Mouse (Mus musculus) frontal cortex, adult 2 months (tissue): Measurements from ENCODE around the gene Il1f9. TPM values are rescaled to one million over a fixed set of nuclear protein-coding genes. Genes with fewer than 3 reads are reported as not detected.
"Not testable (repeated sequence)": the region's sequence is repeated elsewhere in the genome, so short reads cannot be mapped to it uniquely, and the experiment has no call there.

Experiments
- DNase-seq, 2 experiments: peaks; one replicate each; pipeline ENCODE4 v3.0.0; 2022; ENCODE audit warnings: low spot score in 1 of 2; ENCODE audit errors: extremely low spot score in 1 of 2
- polyA plus RNA-seq: library from polyadenylated mRNA; depleted of rRNA; stranded (reverse); fragments of >200 nt; gene quantifications from 2 replicates; pipeline ENCODE4 v1.2.3, GENCODE M21; 2012; rRNA removed

The Il1f9 gene
- polyA plus RNA-seq: 0.06 TPM in 1 of 2 replicates, not detected in the other

DNA sequence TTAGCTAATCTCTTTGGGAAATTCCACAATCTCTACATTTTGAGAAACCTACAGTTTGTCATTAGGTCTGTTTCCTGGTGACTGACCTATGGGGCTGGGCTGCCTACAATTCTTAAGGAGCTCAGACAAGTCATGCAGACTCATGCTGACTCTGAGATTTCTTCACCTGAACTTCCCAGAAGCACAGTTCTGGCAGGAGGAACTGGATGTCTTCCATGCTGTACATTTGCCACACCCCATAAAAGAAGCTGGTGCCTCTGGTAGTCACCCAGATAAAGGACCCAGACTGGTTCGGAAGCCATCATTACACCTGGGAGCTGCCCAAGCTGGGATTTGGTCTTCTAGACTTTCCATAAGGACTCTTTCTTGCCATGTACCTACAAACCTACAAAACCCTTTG lies at the start of gene Il1f9:
TSS of gene Il1f9 (plus strand) at position 301 of the 400 bp plus-strand sequence.
- no peak for DNase-seq

DNA sequence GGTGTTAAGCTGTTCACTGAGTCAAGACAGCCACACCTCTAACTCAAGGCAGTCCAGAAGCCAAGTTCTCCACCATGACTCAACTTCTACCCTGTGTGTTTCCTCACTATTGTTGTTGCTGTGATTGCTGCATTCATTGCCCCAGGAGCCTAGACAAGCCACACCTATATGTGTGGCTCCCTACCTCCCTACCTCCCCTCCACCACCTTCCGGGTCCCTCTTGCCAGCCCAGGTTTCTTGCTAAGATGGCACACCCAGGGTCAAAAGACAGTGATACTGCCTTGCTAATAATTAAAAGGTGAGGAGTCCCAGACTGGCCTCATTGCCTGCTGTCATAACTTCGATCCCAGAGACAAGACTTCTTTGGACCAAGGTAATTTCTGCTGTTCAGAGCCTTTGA lies 33.4 kb upstream of the Il1f9 start, which contains the start of gene Il1f8:
TSS of gene Il1f8 (plus strand) at position 301 of the 400 bp plus-strand sequence.
- DNase-seq: no peak

DNA sequence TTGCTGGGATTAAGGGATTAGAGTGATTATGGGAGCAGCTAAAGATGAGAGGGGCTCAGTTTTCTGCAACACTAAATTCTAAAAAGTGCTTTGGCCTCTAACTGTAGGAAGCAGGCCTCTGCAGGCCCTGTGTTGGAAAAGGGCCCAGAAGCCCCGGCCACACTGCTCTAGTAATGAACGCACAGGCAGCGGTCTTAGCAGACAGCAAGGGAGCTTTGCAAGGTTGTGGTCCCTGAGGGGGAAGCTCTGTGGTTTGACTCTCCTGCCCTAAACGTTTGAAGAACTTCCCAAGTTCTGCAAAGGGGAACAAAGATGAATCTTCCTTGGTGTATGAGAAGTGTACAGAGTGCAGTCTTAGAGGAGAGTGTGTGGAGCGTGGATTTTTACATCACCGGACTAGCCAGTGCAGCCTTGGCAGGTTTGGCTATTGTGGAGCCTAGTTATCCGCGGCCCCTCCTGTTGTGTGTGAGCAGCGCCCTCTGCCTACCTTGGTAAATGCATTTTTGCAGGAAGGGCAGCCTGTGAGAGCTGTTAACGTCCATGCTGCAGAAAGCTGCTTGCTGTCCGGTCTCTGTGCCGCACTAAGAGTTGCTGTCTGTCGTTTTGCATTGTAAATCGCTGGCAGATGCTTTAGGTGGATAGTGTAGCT lies 4.5 kb upstream of the Il1f9 start:
- DNase-seq: peak; percentile 20 to 68

DNA sequence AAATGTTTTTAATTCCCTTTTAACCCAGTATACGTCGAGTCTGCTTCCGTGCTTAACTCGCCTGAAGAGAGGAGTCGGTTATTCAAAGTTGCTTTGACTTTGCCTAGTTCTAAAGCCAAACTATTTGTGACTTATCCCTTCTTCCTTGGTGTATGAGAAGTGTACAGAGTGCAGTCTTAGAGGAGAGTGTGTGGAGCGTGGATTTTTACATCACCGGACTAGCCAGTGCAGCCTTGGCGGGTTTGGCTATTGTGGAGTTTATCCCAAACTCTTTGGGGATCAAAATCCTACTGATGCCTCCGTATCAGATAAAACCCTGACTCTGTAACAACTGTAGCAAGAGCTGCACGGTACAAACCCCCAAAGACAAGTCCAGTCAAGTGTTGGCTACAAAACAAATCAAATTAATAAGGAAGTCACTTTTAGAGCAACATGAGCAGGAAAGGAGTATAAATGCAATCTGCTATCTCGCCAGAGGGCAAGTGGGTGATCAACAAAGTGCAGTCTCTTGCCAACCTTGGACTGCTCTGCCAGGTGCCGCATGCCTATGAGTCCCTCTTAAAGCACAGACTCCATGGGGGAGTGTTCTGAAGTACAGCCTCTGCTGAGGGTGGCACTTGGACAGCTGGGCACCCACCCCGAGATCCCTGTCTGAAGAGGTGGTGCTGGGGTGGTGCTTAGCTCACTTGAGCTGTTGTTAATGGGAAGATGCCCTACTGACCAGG lies 3.7 kb upstream of the Il1f9 start:
- not testable (repeated sequence) for DNase-seq

- DNase-seq: not testable (repeated sequence)
These were observed 2.2 kb upstream of the Il1f9 start for GRCm38 (mm10) chr2:24184092-24184491.

DNA sequence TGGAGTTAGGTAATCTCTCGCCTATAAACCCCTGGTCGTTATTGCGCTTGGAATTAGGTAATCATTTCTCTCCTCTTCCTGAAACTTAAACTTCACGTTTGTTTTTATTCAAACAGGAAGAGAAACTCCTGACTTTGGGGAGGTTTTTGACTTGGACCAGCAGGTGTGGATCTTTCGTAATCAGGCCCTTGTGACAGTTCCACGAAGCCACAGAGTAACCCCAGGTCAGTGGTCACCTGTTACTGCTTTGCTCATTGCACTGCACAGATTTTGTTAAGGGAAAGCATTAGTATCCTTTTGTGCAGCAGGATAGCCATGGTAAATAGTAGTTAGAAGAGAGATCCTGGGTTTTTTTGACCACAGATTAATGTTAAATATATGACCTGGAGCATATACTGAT lies 1.3 kb downstream of the Il1f9 start:
- no peak for DNase-seq

DNA sequence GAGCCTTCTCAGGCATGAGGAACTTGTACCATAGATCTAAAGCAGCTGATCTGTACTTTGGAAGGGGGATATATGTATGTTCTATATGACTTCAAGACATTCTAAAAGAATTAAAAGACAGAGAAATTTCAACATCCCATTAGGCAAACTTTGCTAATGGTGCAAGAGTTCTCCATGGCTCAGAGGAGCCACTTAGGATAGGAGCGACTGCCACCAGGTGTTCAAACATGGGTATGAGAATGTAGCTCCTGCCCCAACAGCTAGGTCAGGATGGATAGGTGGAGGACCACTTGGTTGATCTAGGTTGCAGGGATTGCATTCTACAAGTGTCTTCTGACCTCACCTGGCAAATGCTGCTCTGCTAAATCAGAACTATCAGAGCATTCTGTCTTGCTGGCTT lies 1.9 kb downstream of the Il1f9 start:
- DNase-seq: peak in 1 of 2 experiments; percentile 2

- no peak for DNase-seq
These were observed 28.8 kb downstream of the Il1f9 start, which contains the start of gene Il1f6 for GRCm38 (mm10) chr2:24215118-24215517. Il1f6 (plus strand) TSS chr2:24215418.

- DNase-seq: no peak
These were observed 40.9 kb downstream of the Il1f9 start for GRCm38 (mm10) chr2:24227191-24227590.

Other genes starting within 250 kb of the Il1f9 start
- 22.9 and 23.6 TPM in 2 replicates for gene Hnmt, start 137.1 kb upstream of the Il1f9 start, polyA plus RNA-seq
- not detected in 2 replicates for gene Tbpl2, start 89.9 kb upstream of the Il1f9 start, polyA plus RNA-seq
- gene Il1f8, start 33.3 kb upstream of the Il1f9 start, polyA plus RNA-seq: not detected in 2 replicates
- gene Il1f6, start 28.9 kb downstream of the Il1f9 start, polyA plus RNA-seq: not detected in 2 replicates
- gene Il1f5, start 90.5 kb downstream of the Il1f9 start, polyA plus RNA-seq: 0.11 TPM in 1 of 2 replicates, not detected in the other
- gene Il1f10, start 104.7 kb downstream of the Il1f9 start, polyA plus RNA-seq: not detected in 2 replicates
- 0.08 and 0.27 TPM in 2 replicates for gene Il1rn, start 150.4 kb downstream of the Il1f9 start, polyA plus RNA-seq
- 0.74 and 1.5 TPM in 2 replicates for gene Psd4, start 181.1 kb downstream of the Il1f9 start, polyA plus RNA-seq